Mouse (Mus musculus) thymus, adult 2 months (tissue): Measurements from ENCODE around the gene Ghr. TPM values are rescaled to one million over a fixed set of nuclear protein-coding genes. Genes with fewer than 3 reads are reported as not detected.

Experiments used
- DNase-seq: peaks from one replicate; pipeline ENCODE4 v3.0.0; 2021
- H3K27ac ChIP-seq: fragments of 200-500 bp; 2 replicates; pipeline ENCODE4 v1.5.1; 2012; ENCODE audit warnings: low read length, control low read depth; ENCODE audit not compliant: control insufficient read depth, insufficient read depth
- H3K27me3 ChIP-seq: fragments of 200-500 bp; 2 replicates; pipeline ENCODE4 v1.6.1; 2012; ENCODE audit warnings: mild to moderate bottlenecking, low read length, moderate library complexity, mixed read lengths; ENCODE audit not compliant: control insufficient read depth, insufficient read depth
- H3K36me3 ChIP-seq: fragments of 200-500 bp; 2 replicates; pipeline ENCODE4 v1.6.1; 2012; ENCODE audit warnings: mild to moderate bottlenecking, low read length, moderate library complexity; ENCODE audit not compliant: control insufficient read depth, insufficient read depth
- H3K4me1 ChIP-seq: fragments of 200-500 bp; replicated peaks from 2 replicates; pipeline ENCODE4 v1.6.1; 2012; ENCODE audit warnings: low read length; ENCODE audit not compliant: control insufficient read depth, insufficient read depth
- H3K4me3 ChIP-seq: fragments of 200-500 bp; 2 replicates; pipeline ENCODE4 v1.5.1; 2012; ENCODE audit warnings: mild to moderate bottlenecking, low read length, control low read depth, moderate library complexity; ENCODE audit not compliant: control insufficient read depth, insufficient read depth
- CTCF ChIP-seq: fragments of 200-500 bp; IDR thresholded peaks from 2 replicates; pipeline ENCODE4 v1.5.1; 2012; ENCODE audit warnings: mild to moderate bottlenecking, control low read depth, low read length, moderate library complexity, borderline replicate concordance; ENCODE audit not compliant: control insufficient read depth, poor library complexity, insufficient read depth; ENCODE audit errors: extremely low read depth
- POLR2A ChIP-seq: fragments of 200-500 bp; IDR thresholded peaks from 2 replicates; pipeline ENCODE4 v1.6.1; 2012; ENCODE audit warnings: mild to moderate bottlenecking, low read length, control low read depth, moderate library complexity; ENCODE audit not compliant: control insufficient read depth, poor library complexity, insufficient read depth; ENCODE audit errors: extremely low read depth
- WGBS: fragments of 180-500 bp; shearing (Covaris S2); methylation state at CpG from one replicate; pipeline ENCODE4 v1.1.7; 2018; 5-methylcytosine and 5-hydroxymethylcytosine counted together
- polyA plus RNA-seq: library from polyadenylated mRNA; depleted of rRNA; stranded (reverse); fragments of >200 nt; gene quantifications from 2 replicates; pipeline ENCODE4 v1.2.3, GENCODE M21; 2012

The Ghr gene
- polyA plus RNA-seq, 1 experiment: 7.3 TPM

- Histone ChIP-seq H3K36me3 (no peaks in the 10 kb centered on the region), H3K27me3 (no peaks in the 10 kb centered on the region), H3K4me3 (no peak overlapping the region), H3K27ac (no peak overlapping the region), H3K4me1 (no peaks in the 10 kb centered on the region)
- WGBS: 70% methylated on average over 8 of the region's 8 CpGs
- TF ChIP-seq CTCF: no peak
- TF ChIP-seq POLR2A: no peak
- no peak for DNase-seq
These were observed 285.7 kb downstream of the Ghr start for GRCm38 (mm10) chr15:3297615-3298014.

- WGBS: 91% methylated on average over 1 of the region's 1 CpGs
These were observed 287.3 kb downstream of the Ghr start for GRCm38 (mm10) chr15:3295986-3296385.

GRCm38 (mm10) chr15:3293477-3293876, 289.8 kb downstream of the Ghr start:
- Histone ChIP-seq H3K4me3 (no peak overlapping the region), H3K36me3 (no peaks in the 10 kb centered on the region), H3K27me3 (no peaks in the 10 kb centered on the region), H3K4me1 (no peaks in the 10 kb centered on the region), H3K27ac (no peak overlapping the region)
- WGBS: 16% methylated on average over 1 of the region's 1 CpGs
- TF ChIP-seq POLR2A: no peak
- no peak for TF ChIP-seq CTCF
- no peak for DNase-seq

More at GRCm38 (mm10) chr15:3295986-3296385, 287.3 kb downstream of the Ghr start:
- no peaks in the 10 kb centered on the region for H3K36me3 ChIP-seq
- no peak overlapping the region for H3K4me3 ChIP-seq
- no peaks in the 10 kb centered on the region for H3K4me1 ChIP-seq
- H3K27me3 ChIP-seq: no peaks in the 10 kb centered on the region
- no peak overlapping the region for H3K27ac ChIP-seq
- no peak for TF ChIP-seq CTCF
- no peak for TF ChIP-seq POLR2A
- no peak for DNase-seq

GRCm38 (mm10) chr15:3290435-3290834, 292.9 kb downstream of the Ghr start:
- TF ChIP-seq POLR2A (no peak), CTCF (no peak)
- 92% methylated on average over 3 of the region's 3 CpGs for WGBS
- no peak overlapping the region for H3K27ac ChIP-seq
- no peaks in the 10 kb centered on the region for H3K27me3 ChIP-seq
- no peaks in the 10 kb centered on the region for H3K36me3 ChIP-seq
- H3K4me3 ChIP-seq: no peak overlapping the region
- DNase-seq: no peak
- H3K4me1 ChIP-seq: no peaks in the 10 kb centered on the region

GRCm38 (mm10) chr15:3286032-3286431, 297.3 kb downstream of the Ghr start:
- Histone ChIP-seq H3K4me1 (no peaks in the 10 kb centered on the region), H3K36me3 (no peaks in the 10 kb centered on the region), H3K27me3 (no peaks in the 10 kb centered on the region), H3K4me3 (no peak overlapping the region), H3K27ac (no peak overlapping the region)
- no peak for DNase-seq
- no peak for TF ChIP-seq POLR2A
- TF ChIP-seq CTCF: no peak

GRCm38 (mm10) chr15:3281737-3282136, 301.6 kb downstream of the Ghr start:
- Histone ChIP-seq H3K4me1 (no peaks in the 10 kb centered on the region), H3K4me3 (no peak overlapping the region), H3K36me3 (peaks cover 26% of the 10 kb centered on the region), H3K27me3 (no peaks in the 10 kb centered on the region), H3K27ac (no peak overlapping the region)
- DNase-seq: no peak
- 98% methylated on average over 1 of the region's 1 CpGs for WGBS
- no peak for TF ChIP-seq POLR2A
- no peak for TF ChIP-seq CTCF

- Histone ChIP-seq H3K4me1 (no peaks in the 10 kb centered on the region), H3K36me3 (peaks cover 28% of the 10 kb centered on the region), H3K4me3 (no peak overlapping the region), H3K27me3 (no peaks in the 10 kb centered on the region), H3K27ac (no peak overlapping the region)
- no peak for DNase-seq
- TF ChIP-seq CTCF (no peak), POLR2A (no peak)
These were observed 302.1 kb downstream of the Ghr start for GRCm38 (mm10) chr15:3281216-3281615.
